Mouse (Mus musculus) embryonic facial prominence, embryonic 10.5 days (tissue): ENCODE measurements around the gene Pde7b. TPM values are rescaled to one million over a fixed set of nuclear protein-coding genes. Genes with fewer than 3 reads are reported as not detected.
A peak's percentile ranks its signal among the peaks of the same experiment; 100 is the strongest.

ENCODE experiments used
- DNase-seq: peaks from one replicate; pipeline ENCODE4 v3.0.0-alpha.2; 2017; ENCODE audit warnings: low spot score
- H3K27ac ChIP-seq: fragments of 300-500 bp; sonication (generic); replicated peaks from 2 replicates; pipeline ENCODE4 v1.5.1; 2016; ENCODE audit warnings: mild to moderate bottlenecking
- H3K27me3 ChIP-seq: fragments of 300-500 bp; sonication (generic); replicated peaks from 2 replicates; pipeline ENCODE4 v1.6.1; 2016; ENCODE audit warnings: low read depth, mild to moderate bottlenecking; ENCODE audit not compliant: poor library complexity, severe bottlenecking
- H3K36me3 ChIP-seq: fragments of 300-500 bp; sonication (generic); replicated peaks from 2 replicates; pipeline ENCODE4 v1.6.1; 2016; ENCODE audit warnings: mild to moderate bottlenecking, moderate library complexity
- H3K4me1 ChIP-seq: fragments of 300-500 bp; sonication (generic); 2 replicates; pipeline ENCODE4 v1.6.1; 2016
- H3K4me3 ChIP-seq: fragments of 300-500 bp; sonication (generic); 2 replicates; pipeline ENCODE4 v1.5.1; 2016; ENCODE audit warnings: mild to moderate bottlenecking, moderate library complexity
- H3K9me3 ChIP-seq: fragments of 300-500 bp; sonication (generic); 2 replicates; pipeline ENCODE4 v1.6.1; 2016; ENCODE audit warnings: mild to moderate bottlenecking
- WGBS: fragments of 180-500 bp; shearing (Covaris S2); methylation state at CpG from one replicate; pipeline ENCODE4 v1.1.7; 2016; 5-methylcytosine and 5-hydroxymethylcytosine counted together
- polyA plus RNA-seq: library from polyadenylated mRNA; unstranded; fragments of >200 nt; fragmentation: Nextera tagmentation; extraction: Ambion mirVana; gene quantifications from 2 replicates; pipeline ENCODE4 v1.2.1, GENCODE M21; 2016

Pde7b gene
- polyA plus RNA-seq, 1 experiment from 2014 or later: 2.8 TPM

- Histone ChIP-seq H3K4me3 (no peak overlapping the region), H3K36me3 (no peaks in the 10 kb centered on the region), H3K9me3 (no peaks in the 10 kb centered on the region), H3K27ac (no peak overlapping the region), H3K27me3 (no peaks in the 10 kb centered on the region), H3K4me1 (peaks cover 9% of the 10 kb centered on the region)
- DNase-seq: no peak
- WGBS: 81% methylated on average over 3 of the region's 3 CpGs
Observed at GRCm38 (mm10) chr10:20381352-20381751, 343.5 kb downstream of the Pde7b start.

GRCm38 (mm10) chr10:20380798-20381197 lies 344.1 kb downstream of the Pde7b start:
- H3K4me1 ChIP-seq: peaks cover 9% of the 10 kb centered on the region
- no peaks in the 10 kb centered on the region for H3K36me3 ChIP-seq
- 87% methylated on average over 3 of the region's 3 CpGs for WGBS
- no peak overlapping the region for H3K4me3 ChIP-seq
- DNase-seq: no peak
- H3K27me3 ChIP-seq: no peaks in the 10 kb centered on the region
- H3K9me3 ChIP-seq: no peaks in the 10 kb centered on the region
- H3K27ac ChIP-seq: no peak overlapping the region

- DNase-seq: no peak
- Histone ChIP-seq H3K4me1 (peaks cover 9% of the 10 kb centered on the region), H3K27me3 (no peaks in the 10 kb centered on the region), H3K27ac (no peak overlapping the region), H3K9me3 (no peaks in the 10 kb centered on the region), H3K4me3 (no peak overlapping the region), H3K36me3 (no peaks in the 10 kb centered on the region)
- WGBS: 84% methylated on average over 9 of the region's 9 CpGs
Observed at GRCm38 (mm10) chr10:20379071-20379735, 345.7 kb downstream of the Pde7b start.

- no peaks in the 10 kb centered on the region for H3K9me3 ChIP-seq
- no peak overlapping the region for H3K4me3 ChIP-seq
- H3K27me3 ChIP-seq: no peaks in the 10 kb centered on the region
- DNase-seq: no peak
- 90% methylated on average over 9 of the region's 9 CpGs for WGBS
- peaks cover 4% of the 10 kb centered on the region; the same call in 1 of the 2 replicates for H3K4me1 ChIP-seq
- H3K36me3 ChIP-seq: no peaks in the 10 kb centered on the region
- no peak overlapping the region for H3K27ac ChIP-seq
Observed at GRCm38 (mm10) chr10:20377621-20378020, 347.3 kb downstream of the Pde7b start.

GRCm38 (mm10) chr10:20372046-20372445 lies 352.8 kb downstream of the Pde7b start:
- Histone ChIP-seq H3K36me3 (no peaks in the 10 kb centered on the region), H3K4me3 (no peak overlapping the region), H3K27me3 (no peaks in the 10 kb centered on the region), H3K27ac (no peak overlapping the region), H3K4me1 (no peaks in the 10 kb centered on the region), H3K9me3 (0 out of 2 replicates have a peak, but pooled peaks cover 8% of the 10 kb centered on the region)
- no peak for DNase-seq
- 94% methylated on average over 5 of the region's 5 CpGs for WGBS

- no peak for DNase-seq
- no peak overlapping the region for H3K27ac ChIP-seq
- H3K36me3 ChIP-seq: peaks cover 28% of the 10 kb centered on the region
- H3K9me3 ChIP-seq: 0 out of 2 replicates have a peak, but pooled peaks cover 3% of the 10 kb centered on the region
- 84% methylated on average over 4 of the region's 4 CpGs for WGBS
- no peak overlapping the region for H3K4me3 ChIP-seq
- no peaks in the 10 kb centered on the region for H3K27me3 ChIP-seq
- H3K4me1 ChIP-seq: no peaks in the 10 kb centered on the region
Observed at GRCm38 (mm10) chr10:20362450-20363118, 362.3 kb downstream of the Pde7b start.

GRCm38 (mm10) chr10:20361542-20362449 lies 363.1 kb downstream of the Pde7b start:
- Histone ChIP-seq H3K27ac (no peak overlapping the region), H3K4me1 (no peaks in the 10 kb centered on the region), H3K36me3 (peaks cover 36% of the 10 kb centered on the region), H3K27me3 (no peaks in the 10 kb centered on the region), H3K9me3 (no peaks in the 10 kb centered on the region), H3K4me3 (no peak overlapping the region)
- DNase-seq: no peak
- WGBS: 66% methylated on average over 10 of the region's 10 CpGs

GRCm38 (mm10) chr10:20348894-20349293 lies 376.0 kb downstream of the Pde7b start:
- peak overlapping the region; percentile 85; the same call in 1 of the 2 replicates for H3K4me3 ChIP-seq
- no peaks in the 10 kb centered on the region for H3K27me3 ChIP-seq
- peaks cover 11% of the 10 kb centered on the region; the same call in 1 of the 2 replicates for H3K4me1 ChIP-seq
- WGBS: 89% methylated on average over 2 of the region's 2 CpGs
- no peak overlapping the region for H3K27ac ChIP-seq
- no peaks in the 10 kb centered on the region for H3K9me3 ChIP-seq
- DNase-seq: no peak
- H3K36me3 ChIP-seq: peaks cover 41% of the 10 kb centered on the region

Other genes starting within 250 kb of the Pde7b start
- 13.2 and 13.6 TPM in 2 replicates for gene Ahi1, start 227.5 kb upstream of the Pde7b start, polyA plus RNA-seq